Mouse (Mus musculus) liver, adult 2 months (tissue): ENCODE results near the gene Tmc3. TPM values are rescaled to one million over a fixed set of nuclear protein-coding genes. Genes with fewer than 3 reads are reported as not detected.

Experiments
- DNase-seq: peaks from one replicate; pipeline ENCODE4 v3.0.0-alpha.2; 2011; ENCODE audit warnings: low read depth, low spot score; ENCODE audit errors: extremely low read depth
- H3K27ac ChIP-seq: fragments of 200-500 bp; replicated peaks from 2 replicates; pipeline ENCODE4 v1.5.1; 2012; ENCODE audit warnings: low read depth, mild to moderate bottlenecking, control low read depth, inconsistent platforms, low read length; ENCODE audit not compliant: insufficient read depth
- H3K27me3 ChIP-seq: fragments of 200-500 bp; 2 replicates; pipeline ENCODE4 v1.6.1; 2012; ENCODE audit warnings: mild to moderate bottlenecking, moderate library complexity, low read length, inconsistent platforms; ENCODE audit not compliant: control insufficient read depth, insufficient read depth
- H3K36me3 ChIP-seq: fragments of 200-500 bp; 2 replicates; pipeline ENCODE4 v1.6.1; 2012; ENCODE audit warnings: low read length, inconsistent platforms; ENCODE audit not compliant: control insufficient read depth, insufficient read depth
- H3K4me1 ChIP-seq: fragments of 200-500 bp; 2 replicates; pipeline ENCODE4 v1.6.1; 2011; ENCODE audit warnings: low read length; ENCODE audit not compliant: control insufficient read depth, insufficient read depth
- H3K4me3 ChIP-seq: fragments of 200-500 bp; 2 replicates; pipeline ENCODE4 v1.5.1; 2011; ENCODE audit warnings: low read depth, mild to moderate bottlenecking, control low read depth, low read length, moderate library complexity; ENCODE audit not compliant: insufficient read depth
- H3K79me2 ChIP-seq: fragments of 200-500 bp; 2 replicates; pipeline ENCODE4 v1.6.1; 2012; ENCODE audit warnings: inconsistent platforms, mild to moderate bottlenecking, low read length, moderate library complexity; ENCODE audit not compliant: control insufficient read depth, insufficient read depth
- H3K9ac ChIP-seq: fragments of 200-500 bp; 2 replicates; pipeline ENCODE4 v1.6.1; 2012; ENCODE audit warnings: low read depth, mild to moderate bottlenecking, control low read depth, inconsistent platforms, low read length
- CTCF ChIP-seq: fragments of 200-500 bp; IDR thresholded peaks from 2 replicates; pipeline ENCODE4 v1.5.1; 2011; ENCODE audit warnings: low read depth, low read length, control low read depth
- POLR2A ChIP-seq: fragments of 200-500 bp; IDR thresholded peaks from 2 replicates; pipeline ENCODE4 v1.6.1; 2011; ENCODE audit warnings: low read length, control low read depth; ENCODE audit not compliant: insufficient read depth; ENCODE audit errors: extremely low read depth
- WGBS: fragments of 180-500 bp; shearing (Covaris S2); methylation state at CpG from one replicate; pipeline ENCODE4 v1.1.7; 2018; 5-methylcytosine and 5-hydroxymethylcytosine counted together
- polyA plus RNA-seq: library from polyadenylated mRNA; depleted of rRNA; stranded (reverse); fragments of >200 nt; gene quantifications from 2 replicates; pipeline ENCODE4 v1.2.3, GENCODE M21; 2012
- total RNA-seq: library from RNA; depleted of rRNA; stranded (reverse); fragments of >200 nt; gene quantifications from 2 replicates; pipeline ENCODE4 v1.2.3, GENCODE M21; 2014

Gene Tmc3
- total and polyA plus RNA-seq, 2 experiments: 0.15 to 0.28 TPM

DNA sequence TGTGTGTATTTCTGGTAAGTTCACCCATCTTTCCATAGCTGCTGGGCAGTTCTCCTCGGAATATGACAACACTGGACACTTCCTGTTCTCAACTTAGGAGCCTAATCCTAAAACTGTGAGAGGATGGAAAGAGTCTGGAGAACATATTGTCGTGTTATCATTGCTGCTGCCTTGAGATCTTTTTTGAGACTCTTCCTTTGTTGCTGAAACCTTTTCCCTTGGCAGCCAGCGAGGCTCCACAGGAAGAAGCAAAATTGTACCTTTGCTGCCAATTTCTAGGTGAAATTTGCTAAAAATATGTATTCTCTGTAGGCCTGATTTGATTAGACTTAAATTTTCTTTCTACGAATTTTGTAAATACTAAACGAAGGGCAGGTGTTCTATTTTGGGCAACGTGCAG, 30.2 kb upstream of the Tmc3 start:
- Histone ChIP-seq H3K27ac (no peak overlapping the region), H3K4me1 (no peaks in the 10 kb centered on the region), H3K79me2 (no peaks in the 10 kb centered on the region), H3K9ac (no peak overlapping the region), H3K27me3 (no peaks in the 10 kb centered on the region), H3K4me3 (no peak overlapping the region), H3K36me3 (no peaks in the 10 kb centered on the region)
- TF ChIP-seq CTCF (no peak), POLR2A (no peak)
- 70% methylated on average over 6 of the region's 6 CpGs for WGBS
- no peak for DNase-seq

DNA sequence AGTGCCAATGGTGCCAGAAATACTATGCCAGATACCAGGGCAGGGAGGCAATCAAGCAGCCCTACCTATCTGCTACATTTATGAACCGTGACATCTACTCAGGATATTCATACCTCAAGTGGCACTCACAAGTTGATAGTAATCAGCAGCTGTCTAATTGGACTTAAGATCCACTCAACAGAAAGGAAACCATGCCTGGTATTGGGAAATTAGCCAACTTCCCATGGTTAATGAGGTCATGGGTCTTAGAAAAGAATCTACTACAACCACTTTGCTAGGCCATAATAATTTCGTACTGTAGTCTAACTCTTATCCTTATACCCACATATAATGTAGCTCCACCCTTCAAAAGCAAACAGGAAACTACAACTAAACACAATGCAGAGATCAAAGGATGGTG, 28.2 kb upstream of the Tmc3 start:
- WGBS: 64% methylated on average over 2 of the region's 2 CpGs
- H3K36me3 ChIP-seq: no peaks in the 10 kb centered on the region
- no peak for TF ChIP-seq POLR2A
- no peak for TF ChIP-seq CTCF
- no peaks in the 10 kb centered on the region for H3K27me3 ChIP-seq
- no peaks in the 10 kb centered on the region for H3K79me2 ChIP-seq
- no peak for DNase-seq
- H3K4me3 ChIP-seq: no peak overlapping the region
- no peak overlapping the region for H3K9ac ChIP-seq
- H3K4me1 ChIP-seq: no peaks in the 10 kb centered on the region
- no peak overlapping the region for H3K27ac ChIP-seq

DNA sequence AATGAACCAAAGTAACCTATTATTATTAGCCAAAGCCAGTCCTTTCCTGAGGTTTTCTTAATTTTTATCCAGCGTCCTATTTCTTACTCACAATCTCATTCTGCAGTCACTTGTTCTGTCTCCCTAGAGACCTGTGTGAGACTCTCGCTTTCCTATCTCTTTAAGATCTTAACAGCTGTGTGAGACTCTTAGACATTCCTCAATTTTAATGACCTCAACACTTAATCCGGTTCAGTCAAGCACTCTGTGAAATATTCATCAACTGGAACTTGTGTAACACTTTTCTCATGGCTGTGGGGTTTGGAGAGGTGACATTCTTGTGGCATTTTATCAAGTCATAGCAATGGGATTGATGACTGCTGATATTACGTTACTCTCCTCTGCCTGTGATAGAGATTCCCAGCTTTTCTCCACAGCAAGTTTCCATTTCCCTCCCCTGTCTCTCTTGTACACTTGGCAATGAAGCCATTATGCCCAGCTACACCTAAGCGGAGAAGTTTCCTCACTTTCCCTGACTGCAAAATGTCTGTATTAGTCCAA, 25.9 kb upstream of the Tmc3 start:
- no peaks in the 10 kb centered on the region for H3K4me1 ChIP-seq
- H3K79me2 ChIP-seq: no peaks in the 10 kb centered on the region
- DNase-seq: no peak
- no peak overlapping the region for H3K27ac ChIP-seq
- TF ChIP-seq POLR2A: no peak
- TF ChIP-seq CTCF: no peak
- H3K27me3 ChIP-seq: no peaks in the 10 kb centered on the region
- no peaks in the 10 kb centered on the region for H3K36me3 ChIP-seq
- no peak overlapping the region for H3K9ac ChIP-seq
- WGBS: 80% methylated on average over 5 of the region's 5 CpGs
- no peak overlapping the region for H3K4me3 ChIP-seq

GRCm38 (mm10) chr7:83559495-83559894, 25.2 kb upstream of the Tmc3 start:
- no peaks in the 10 kb centered on the region for H3K36me3 ChIP-seq
- H3K9ac ChIP-seq: no peak overlapping the region
- no peak overlapping the region for H3K27ac ChIP-seq
- TF ChIP-seq POLR2A: no peak
- TF ChIP-seq CTCF: no peak
- H3K4me1 ChIP-seq: no peaks in the 10 kb centered on the region
- no peak overlapping the region for H3K4me3 ChIP-seq
- no peaks in the 10 kb centered on the region for H3K79me2 ChIP-seq
- WGBS: 83% methylated on average over 3 of the region's 3 CpGs
- DNase-seq: no peak
- H3K27me3 ChIP-seq: no peaks in the 10 kb centered on the region

DNA sequence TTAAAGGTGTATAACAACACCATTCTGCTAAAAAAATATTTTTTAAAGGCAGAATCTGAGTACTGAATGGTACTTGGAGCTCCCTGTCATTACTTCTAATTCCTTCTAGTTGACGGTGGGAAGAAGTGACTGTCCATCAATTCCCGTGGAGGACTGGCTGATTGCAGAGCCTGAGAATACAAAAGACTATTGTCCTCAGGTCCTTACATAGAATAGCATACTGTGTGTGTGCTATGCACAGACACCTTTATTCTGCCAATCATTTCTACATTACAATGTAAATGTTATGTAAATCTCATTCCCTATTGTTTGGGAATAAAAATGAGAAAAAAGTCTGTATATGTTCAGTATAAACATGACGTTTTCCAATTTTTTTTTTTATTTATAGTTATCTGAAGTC, 22.9 kb upstream of the Tmc3 start:
- WGBS: 62% methylated on average over 3 of the region's 3 CpGs
- TF ChIP-seq POLR2A (no peak), CTCF (no peak)
- H3K27ac ChIP-seq: no peak overlapping the region
- H3K27me3 ChIP-seq: no peaks in the 10 kb centered on the region
- no peak overlapping the region for H3K9ac ChIP-seq
- no peak overlapping the region for H3K4me3 ChIP-seq
- no peaks in the 10 kb centered on the region for H3K4me1 ChIP-seq
- H3K79me2 ChIP-seq: no peaks in the 10 kb centered on the region
- H3K36me3 ChIP-seq: no peaks in the 10 kb centered on the region
- DNase-seq: no peak

- Histone ChIP-seq H3K79me2 (no peaks in the 10 kb centered on the region), H3K36me3 (no peaks in the 10 kb centered on the region), H3K9ac (no peak overlapping the region), H3K27me3 (no peaks in the 10 kb centered on the region), H3K4me3 (no peak overlapping the region), H3K27ac (no peak overlapping the region), H3K4me1 (no peaks in the 10 kb centered on the region)
- TF ChIP-seq CTCF: no peak
- TF ChIP-seq POLR2A: no peak
- 67% methylated on average over 12 of the region's 12 CpGs for whole genome bisulfite sequencing
- no peak for DNase-seq
These were observed 20.0 kb upstream of the Tmc3 start for GRCm38 (mm10) chr7:83564635-83565291.
